Mouse (Mus musculus): Measurements from ENCODE around the gene Cpvl. TPM values are rescaled to one million over a fixed set of nuclear protein-coding genes. Genes with fewer than 3 reads are reported as not detected.

Gene Cpvl
- total and polyA plus RNA-seq, 3 experiments, result not detected

DNA sequence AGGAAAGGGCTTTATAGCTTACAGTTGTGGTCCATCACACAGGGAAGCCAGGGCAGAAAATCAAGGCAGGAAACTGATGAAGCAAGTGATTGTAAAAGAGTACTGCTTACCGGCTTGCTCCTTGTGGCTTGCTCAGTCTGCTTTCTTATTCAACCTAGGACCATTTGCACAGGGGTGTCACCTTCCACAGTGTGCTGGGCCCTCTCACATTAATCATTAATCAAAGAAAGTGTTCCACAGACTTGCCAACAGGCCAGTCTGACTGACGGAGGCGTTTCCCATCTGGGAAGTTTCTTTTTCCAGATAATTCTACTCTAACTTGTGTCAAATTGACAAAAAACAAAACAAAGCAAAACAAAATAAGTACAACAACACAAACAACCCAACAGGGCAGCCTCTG, 124.9 kb downstream of the Cpvl start:
- no peak overlapping the region for H3K4me3 ChIP-seq (ENCODE audit: control insufficient read depth in 1 of 2, insufficient read depth in 1 of 2, low read depth in 2 of 2, low read length in 2 of 2)

DNA sequence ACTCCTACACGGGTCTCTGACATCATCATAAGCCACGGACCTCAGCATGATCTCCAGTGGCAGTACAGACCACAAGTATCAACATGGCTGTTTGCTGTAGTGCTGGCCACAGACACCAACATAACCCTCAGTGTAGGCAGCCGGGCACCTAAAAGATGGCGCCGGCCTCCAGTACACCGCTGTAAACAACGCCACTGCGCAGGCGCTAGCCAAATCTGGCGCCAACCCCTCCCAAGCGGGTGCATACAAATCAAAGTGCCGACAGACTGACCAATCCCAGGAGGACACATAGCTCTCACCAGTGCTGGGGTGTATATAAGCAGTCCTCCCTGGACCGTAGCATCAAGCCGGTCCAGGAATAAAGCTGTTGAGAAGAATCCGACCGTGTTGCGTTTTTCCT, 133.8 kb downstream of the Cpvl start:
- Histone ChIP-seq H3K9me3 (replicated peaks; ENCODE audit: insufficient read depth, low read length) (no peaks in the 10 kb centered on the region), H3K27ac (ENCODE audit: control insufficient read depth, low read depth, low read length) (no peak overlapping the region), H3K36me3 (ENCODE audit: control insufficient read depth in 1 of 2, insufficient read depth in 2 of 2, low read length in 2 of 2) (no peaks in the 10 kb centered on the region), H3K4me1 (ENCODE audit: control insufficient read depth in 1 of 2, insufficient read depth in 2 of 2, low read length in 2 of 2) (no peaks in the 10 kb centered on the region), H3K27me3 (ENCODE audit: control insufficient read depth in 1 of 2, insufficient read depth in 2 of 2, low read length in 2 of 2) (no peaks in the 10 kb centered on the region), H3K79me2 (ENCODE audit: control insufficient read depth, insufficient read depth, low read length, poor library complexity) (no peaks in the 10 kb centered on the region), H3K9ac (ENCODE audit: control insufficient read depth, low read depth, low read length, poor library complexity, severe bottlenecking) (no peak overlapping the region), H3K4me3 (ENCODE audit: control insufficient read depth in 1 of 2, insufficient read depth in 1 of 2, low read depth in 2 of 2, low read length in 2 of 2) (no peak overlapping the region)
- no peak for DNase-seq (ENCODE audit: low read depth, low spot score)
- TF ChIP-seq TBP (IDR thresholded peaks at IDR 0.05; ENCODE audit: low read depth, low read length) (no peak), MAX (IDR thresholded peaks at IDR 0.05; ENCODE audit: low read length) (no peak), GATA1 (IDR thresholded peaks at IDR 0.05; ENCODE audit: low read depth, low read length) (no peak), CTCF (IDR thresholded peaks at IDR 0.05 in 2 of 3, conservative IDR thresholded peaks at IDR 0.05 in 1 of 3; ENCODE audit: control insufficient read depth in 1 of 3, insufficient read depth in 1 of 3, low read depth in 2 of 3, low read length in 3 of 3, poor library complexity in 1 of 3, severe bottlenecking in 1 of 3) (no peak), MXI1 (IDR thresholded peaks at IDR 0.05; ENCODE audit: low read depth, low read length) (no peak), MAFK (IDR thresholded peaks at IDR 0.05; ENCODE audit: borderline replicate concordance, low read depth, low read length) (no peak), HCFC1 (IDR thresholded peaks at IDR 0.05; ENCODE audit: low read depth, low read length) (no peak), ETS1 (IDR thresholded peaks at IDR 0.05; ENCODE audit: low read depth, low read length) (no peak), POLR2AphosphoS5 (IDR thresholded peaks at IDR 0.05; ENCODE audit: borderline replicate concordance, low read depth, low read length) (no peak), KAT2A (conservative IDR thresholded peaks at IDR 0.05; ENCODE audit: low read depth, low read length) (no peak), MEF2A (IDR thresholded peaks at IDR 0.05; ENCODE audit: extremely low read depth, insufficient replicate concordance, low read depth, low read length, poor library complexity, severe bottlenecking) (no peak), TCF12 (IDR thresholded peaks at IDR 0.05; ENCODE audit: low read depth, low read length) (no peak), CHD1 (IDR thresholded peaks at IDR 0.05; ENCODE audit: low read depth, low read length) (no peak), RAD21 (IDR thresholded peaks at IDR 0.05; ENCODE audit: low read depth, low read length) (no peak), JUND (IDR thresholded peaks at IDR 0.05; ENCODE audit: low read depth, low read length) (no peak), E2F4 (IDR thresholded peaks at IDR 0.05; ENCODE audit: borderline replicate concordance, low read depth, low read length) (no peak), ZNF384 (IDR thresholded peaks at IDR 0.05; ENCODE audit: low read depth, low read length) (no peak)

More for the DNA sequence above, 124.9 kb downstream of the Cpvl start:
- H3K27me3 ChIP-seq (ENCODE audit: control insufficient read depth in 1 of 2, insufficient read depth in 2 of 2, low read length in 2 of 2), result no peaks in the 10 kb centered on the region
- H3K79me2 ChIP-seq (ENCODE audit: control insufficient read depth, insufficient read depth, low read length, poor library complexity), result no peaks in the 10 kb centered on the region
- no peaks in the 10 kb centered on the region for H3K36me3 ChIP-seq (ENCODE audit: control insufficient read depth in 1 of 2, insufficient read depth in 2 of 2, low read length in 2 of 2)
- H3K4me1 ChIP-seq (ENCODE audit: control insufficient read depth in 1 of 2, insufficient read depth in 2 of 2, low read length in 2 of 2), result no peaks in the 10 kb centered on the region
- no peak for DNase-seq (ENCODE audit: low read depth, low spot score)
- no peak overlapping the region for H3K27ac ChIP-seq (ENCODE audit: control insufficient read depth, low read depth, low read length)
- H3K9ac ChIP-seq (ENCODE audit: control insufficient read depth, low read depth, low read length, poor library complexity, severe bottlenecking), result no peak overlapping the region
- no peak for TF ChIP-seq USF1 (IDR thresholded peaks at IDR 0.05; ENCODE audit: low read depth, low read length)
- TF ChIP-seq ETS1 (IDR thresholded peaks at IDR 0.05; ENCODE audit: low read depth, low read length), result no peak
- no peak for TF ChIP-seq ZC3H11A (IDR thresholded peaks at IDR 0.05; ENCODE audit: low read depth, low read length)
- TF ChIP-seq MYC (IDR thresholded peaks at IDR 0.05; ENCODE audit: low read depth, low read length), result no peak
- TF ChIP-seq MYB (IDR thresholded peaks at IDR 0.05; ENCODE audit: low read depth, low read length), result no peak
- no peak for TF ChIP-seq KAT2A (conservative IDR thresholded peaks at IDR 0.05; ENCODE audit: low read depth, low read length)
- TF ChIP-seq E2F4 (IDR thresholded peaks at IDR 0.05; ENCODE audit: borderline replicate concordance, low read depth, low read length), result no peak
- TF ChIP-seq EP300 (IDR thresholded peaks at IDR 0.05; ENCODE audit: low read depth in 1 of 2, low read length in 2 of 2), result no peak
- TF ChIP-seq MAZ (IDR thresholded peaks at IDR 0.05; ENCODE audit: low read depth, low read length), result no peak
- no peak for TF ChIP-seq NRF1 (IDR thresholded peaks at IDR 0.05; ENCODE audit: insufficient read depth, low read depth, low read length, poor library complexity, severe bottlenecking)
- TF ChIP-seq USF2 (IDR thresholded peaks at IDR 0.05; ENCODE audit: borderline replicate concordance in 1 of 2, insufficient read depth in 1 of 2, low read depth in 1 of 2, low read length in 2 of 2), result no peak
- no peak for TF ChIP-seq TCF12 (IDR thresholded peaks at IDR 0.05; ENCODE audit: low read depth, low read length)
- no peak for TF ChIP-seq ZKSCAN1 (IDR thresholded peaks at IDR 0.05; ENCODE audit: low read depth, low read length)
- H3K9me3 ChIP-seq (replicated peaks; ENCODE audit: insufficient read depth, low read length), result no peaks in the 10 kb centered on the region

All from MEL (cell line).